Mouse (Mus musculus): ENCODE data around the gene Dnajc16.

The Dnajc16 gene

GRCm38 (mm10) chr4:141790524-141790990 lies at the start of gene Dnajc16:
TSS of gene Dnajc16 (minus strand) at chr4:141790931.
- DNase-seq (ENCODE audit: low spot score), result peak; percentile 98

- DNase-seq (ENCODE audit: low spot score), result no peak
These were observed 43.9 kb upstream of the Dnajc16 start for GRCm38 (mm10) chr4:141834536-141835095.

GRCm38 (mm10) chr4:141833911-141834310 lies 43.2 kb upstream of the Dnajc16 start:
- DNase-seq (ENCODE audit: low spot score), result no peak

GRCm38 (mm10) chr4:141831361-141831760 lies 40.6 kb upstream of the Dnajc16 start:
- no peak for DNase-seq (ENCODE audit: low spot score)

- DNase-seq (ENCODE audit: low spot score), result no peak
These were observed 39.6 kb upstream of the Dnajc16 start for GRCm38 (mm10) chr4:141830381-141830780.

- no peak for DNase-seq (ENCODE audit: low spot score)
These were observed 37.4 kb upstream of the Dnajc16 start for GRCm38 (mm10) chr4:141828177-141828576.

- DNase-seq (ENCODE audit: low spot score), result no peak
These were observed 36.7 kb upstream of the Dnajc16 start for GRCm38 (mm10) chr4:141827401-141827800.

GRCm38 (mm10) chr4:141826060-141826459 lies 35.3 kb upstream of the Dnajc16 start, which contains the start of gene Cela2a:
TSS of gene Cela2a (minus strand) at chr4:141826160.
- no peak for DNase-seq (ENCODE audit: low spot score)

- no peak for DNase-seq (ENCODE audit: low spot score)
These were observed 32.2 kb upstream of the Dnajc16 start for GRCm38 (mm10) chr4:141822979-141823378.

GRCm38 (mm10) chr4:141822089-141822488 lies 31.4 kb upstream of the Dnajc16 start:
- no peak for DNase-seq (ENCODE audit: low spot score)

GRCm38 (mm10) chr4:141821178-141821577 lies 30.4 kb upstream of the Dnajc16 start:
- DNase-seq (ENCODE audit: low spot score), result no peak

- DNase-seq (ENCODE audit: low spot score), result no peak
These were observed 28.6 kb upstream of the Dnajc16 start for GRCm38 (mm10) chr4:141819316-141819715.

GRCm38 (mm10) chr4:141818861-141819260 lies 28.1 kb upstream of the Dnajc16 start:
- no peak for DNase-seq (ENCODE audit: low spot score)

- no peak for DNase-seq (ENCODE audit: low spot score)
These were observed 27.0 kb upstream of the Dnajc16 start for GRCm38 (mm10) chr4:141817706-141818105.

- DNase-seq (ENCODE audit: low spot score), result peak; percentile 27
These were observed 26.3 kb upstream of the Dnajc16 start for GRCm38 (mm10) chr4:141816776-141817655.

- no peak for DNase-seq (ENCODE audit: low spot score)
These were observed 25.5 kb upstream of the Dnajc16 start for GRCm38 (mm10) chr4:141816267-141816666.

GRCm38 (mm10) chr4:141811375-141811774 lies 20.6 kb upstream of the Dnajc16 start:
- DNase-seq (ENCODE audit: low spot score), result no peak

- DNase-seq (ENCODE audit: low spot score), result no peak
These were observed 20.2 kb upstream of the Dnajc16 start for GRCm38 (mm10) chr4:141810975-141811374.

GRCm38 (mm10) chr4:141809850-141810464 lies 19.2 kb upstream of the Dnajc16 start:
- DNase-seq (ENCODE audit: low spot score), result no peak

GRCm38 (mm10) chr4:141805886-141806285 lies 15.2 kb upstream of the Dnajc16 start:
- DNase-seq (ENCODE audit: low spot score), result no peak

GRCm38 (mm10) chr4:141804105-141804504 lies 13.4 kb upstream of the Dnajc16 start:
- DNase-seq (ENCODE audit: low spot score), result no peak

GRCm38 (mm10) chr4:141797545-141797944 lies 6.8 kb upstream of the Dnajc16 start:
- no peak for DNase-seq (ENCODE audit: low spot score)

- no peak for DNase-seq (ENCODE audit: low spot score)
These were observed 6.2 kb upstream of the Dnajc16 start for GRCm38 (mm10) chr4:141796954-141797353.
